Mouse (Mus musculus) thymus, adult 2 months (tissue): ENCODE data around the gene Cacna1c.

Experiments used
- CTCF ChIP-seq: fragments of 200-500 bp; IDR thresholded peaks from 2 replicates; pipeline ENCODE4 v1.5.1; 2012; ENCODE audit warnings: mild to moderate bottlenecking, control low read depth, low read length, moderate library complexity, borderline replicate concordance; ENCODE audit not compliant: control insufficient read depth, poor library complexity, insufficient read depth; ENCODE audit errors: extremely low read depth
- POLR2A ChIP-seq: fragments of 200-500 bp; IDR thresholded peaks from 2 replicates; pipeline ENCODE4 v1.6.1; 2012; ENCODE audit warnings: mild to moderate bottlenecking, low read length, control low read depth, moderate library complexity; ENCODE audit not compliant: control insufficient read depth, poor library complexity, insufficient read depth; ENCODE audit errors: extremely low read depth

GRCm38 (mm10) chr6:118939626-118940025 lies 256.6 kb downstream of the Cacna1c start:
- TF ChIP-seq POLR2A (no peak), CTCF (no peak)
